Mouse (Mus musculus) left cerebral cortex, postnatal 14 days (tissue): ENCODE data around the gene Arfgap2. TPM values are rescaled to one million over a fixed set of nuclear protein-coding genes. Genes with fewer than 3 reads are reported as not detected.

Source experiments
- DNase-seq, 2 experiments: peaks; one replicate each; pipeline ENCODE4 v3.0.0; 2021 to 2022; ENCODE audit warnings: low spot score in 2 of 2, mixed read lengths in 1 of 2
- intact Hi-C: fragments of 180-260 bp; cut with DNase I; formaldehyde crosslinking; loops from one replicate; pipeline ENCODE4 v1.15.1; 2025
- total RNA-seq, 2 experiments: library from RNA; stranded (reverse); gene quantifications; 2 replicates each; pipeline ENCODE4 v1.2.3; 2021

Gene Arfgap2
- total RNA-seq, 2 experiments from 2014 or later = 63.3 to 65.6 TPM

GRCm38 (mm10) chr2:91257126-91257980, 7.4 kb upstream of the Arfgap2 start:
- DNase-seq = peak in 1 of 2 experiments; percentile 44
- intact Hi-C loops = no loop called here

- intact Hi-C loops = no loop called here
- DNase-seq = peak; percentile 52 to 58
Observed at GRCm38 (mm10) chr2:91258054-91258453, 6.7 kb upstream of the Arfgap2 start.

GRCm38 (mm10) chr2:91258830-91259229, 5.9 kb upstream of the Arfgap2 start:
- intact Hi-C loops = no loop called here
- DNase-seq = no peak

GRCm38 (mm10) chr2:91259493-91259892, 5.3 kb upstream of the Arfgap2 start:
- intact Hi-C loops = no loop called here

GRCm38 (mm10) chr2:91263692-91264660, 798 bp upstream of the Arfgap2 start:
- no peak for DNase-seq
- intact Hi-C loops = loop anchor here (2.0 kb wide), 1 partner anchor 61 kb away; the partner anchor contains the start of genes Acp2 and Nr1h3

More at GRCm38 (mm10) chr2:91259493-91259892, 5.3 kb upstream of the Arfgap2 start:
- no peak for DNase-seq

GRCm38 (mm10) chr2:91268042-91268441, 3.3 kb downstream of the Arfgap2 start:
- intact Hi-C loops = no loop called here
- DNase-seq = no peak

- DNase-seq = no peak
- intact Hi-C loops = no loop called here
Observed at GRCm38 (mm10) chr2:91268706-91269105, 3.9 kb downstream of the Arfgap2 start.

- intact Hi-C loops = no loop called here
Observed at GRCm38 (mm10) chr2:91269687-91270133, 4.9 kb downstream of the Arfgap2 start.

GRCm38 (mm10) chr2:91278749-91279371, 14.1 kb downstream of the Arfgap2 start:
- DNase-seq = peak; percentile 49 to 64
- intact Hi-C loops = no loop called here

More at GRCm38 (mm10) chr2:91269687-91270133, 4.9 kb downstream of the Arfgap2 start:
- DNase-seq = no peak

GRCm38 (mm10) chr2:91279372-91279755, 14.6 kb downstream of the Arfgap2 start:
- DNase-seq = no peak
- intact Hi-C loops = no loop called here

- no peak for DNase-seq
- intact Hi-C loops = no loop called here
Observed at GRCm38 (mm10) chr2:91281366-91281765, 16.6 kb downstream of the Arfgap2 start.

GRCm38 (mm10) chr2:91283972-91284371, 19.2 kb downstream of the Arfgap2 start:
- no peak for DNase-seq
- intact Hi-C loops = no loop called here

- intact Hi-C loops = loop anchor here (5.0 kb wide), 1 partner anchor 173 kb away; the partner anchor contains the start of gene Lrp4
- peak in 1 of 2 experiments; percentile 71 for DNase-seq
Observed at GRCm38 (mm10) chr2:91284375-91285199, 19.8 kb downstream of the Arfgap2 start.

GRCm38 (mm10) chr2:91285885-91286505, 21.2 kb downstream of the Arfgap2 start:
- peak; percentile 81 to 86 for DNase-seq
- intact Hi-C loops = loop anchor here (2.0 to 5.0 kb wide), 2 partner anchors 171 to 195 kb away; partner anchors contain the start of gene Lrp4

- no peak for DNase-seq
- intact Hi-C loops = loop anchor here (2.0 to 5.0 kb wide), 2 partner anchors 170 to 193 kb away; partner anchors contain the start of gene Lrp4
Observed at GRCm38 (mm10) chr2:91287563-91287962, 22.8 kb downstream of the Arfgap2 start.

- intact Hi-C loops = loop anchor here (5.0 kb wide), 1 partner anchor 36 kb away; no protein-coding TSS in a partner anchor
- DNase-seq = no peak
Observed at GRCm38 (mm10) chr2:91291197-91292007, 26.6 kb downstream of the Arfgap2 start.

GRCm38 (mm10) chr2:91294226-91294625, 29.5 kb downstream of the Arfgap2 start:
- intact Hi-C loops = loop anchor here (5.0 kb wide), 1 partner anchor 33 kb away; no protein-coding TSS in a partner anchor
- DNase-seq = no peak
